Mouse (Mus musculus) bone marrow, adult 2 months (tissue): ENCODE results near the gene Tcte3.
"Not testable (repeated sequence)": the region's sequence is repeated elsewhere in the genome, so short reads cannot be mapped to it uniquely, and the experiment has no call there.

ENCODE experiments used
- CTCF ChIP-seq: fragments of 200-500 bp; IDR thresholded peaks from 2 replicates; pipeline ENCODE4 v1.5.1; 2011; ENCODE audit warnings: low read length, control low read depth; ENCODE audit not compliant: control insufficient read depth, insufficient read depth
- POLR2A ChIP-seq: fragments of 200-500 bp; IDR thresholded peaks from 2 replicates; pipeline ENCODE4 v1.6.1; 2011; ENCODE audit warnings: low read depth, mild to moderate bottlenecking, control low read depth, low read length, borderline replicate concordance; ENCODE audit not compliant: control insufficient read depth

- not testable (repeated sequence) for TF ChIP-seq POLR2A, CTCF
These were observed 32.2 kb downstream of the Tcte3 start for GRCm38 (mm10) chr17:15009088-15009487.
